Comparison of ENCODE assay signal across 9 mouse cellular contexts in genomic region chr16:50756696-50757095, GRCm38 (mm10).
DNase-seq lines count a peak whose midpoint lies in the region; ATAC-seq and TF ChIP-seq lines count a peak whose summit lies in the region.
"Had no signal": no experiment of that assay in that cellular context is flagged by ENCODE, and none has a peak within 500 bp of the region (broad histone marks: within the 10 kb centered on the region; RNA-seq: fewer than 3 reads in every experiment).

No protein-coding gene starts in this region.

- DNase-seq in hindbrain, postnatal 0 days (ENCODE audit: low spot score) = peak; percentile 20
- DNase-seq in brain, embryonic 14.5 days (ENCODE audit: low read depth) = peak; percentile 43
- DNase-seq in kidney, postnatal 0 days (ENCODE audit: low spot score) = peak; percentile 83
- DNase-seq in retina, embryonic 14.5 days (ENCODE audit: low spot score) = peak; percentile 70
- DNase-seq in frontal cortex, postnatal 36 days (ENCODE audit: low spot score in 2 of 2) = no peak

- no peak overlapping the region for H3K9ac ChIP-seq in hindbrain, postnatal 0 days (replicated peaks; ENCODE audit: low read length)
- H3K9ac ChIP-seq in hindbrain, embryonic 16.5 days (ENCODE audit: low read depth, low read length) = no peak overlapping the region
- H3K9ac ChIP-seq in ES-Bruce4 (ENCODE audit: low read depth, poor library complexity, severe bottlenecking) = no peak overlapping the region
- H3K9ac ChIP-seq in kidney, postnatal 0 days (ENCODE audit: low read depth, low read length) = no peak overlapping the region

- no peak overlapping the region for H3K27ac ChIP-seq in hindbrain, postnatal 0 days
- no peak overlapping the region for H3K27ac ChIP-seq in hindbrain, embryonic 16.5 days (ENCODE audit: low read depth, low read length)
- H3K27ac ChIP-seq in ES-Bruce4 (ENCODE audit: insufficient read depth, low read length) = no peak overlapping the region
- H3K27ac ChIP-seq in kidney, postnatal 0 days = no peak overlapping the region

- no peak for TF ChIP-seq EP300 in ES-Bruce4 (IDR thresholded peaks at IDR 0.05; ENCODE audit: insufficient read depth, low read depth, low read length)

- peak; percentile 58 for TF ChIP-seq CTCF in hindbrain, postnatal 0 days (IDR thresholded peaks at IDR 0.05; ENCODE audit: low read depth)
- peak; percentile 77 for TF ChIP-seq CTCF in ES-Bruce4 (IDR thresholded peaks at IDR 0.05; ENCODE audit: low read depth, low read length)
- peak; percentile 52; the same call in 1 of the 2 replicates for TF ChIP-seq CTCF in brain, embryonic 14.5 days (IDR thresholded peaks at IDR 0.05; ENCODE audit: borderline replicate concordance, extremely low read depth, insufficient read depth, insufficient read length)
- TF ChIP-seq CTCF in kidney, postnatal 0 days (IDR thresholded peaks at IDR 0.05; ENCODE audit: low read depth) = peak; percentile 72

- H3K4me1 ChIP-seq in hindbrain, postnatal 0 days (ENCODE audit: insufficient read depth, low read length) = no peaks in the 10 kb centered on the region
- H3K4me1 ChIP-seq in hindbrain, embryonic 16.5 days (ENCODE audit: control insufficient read depth, insufficient read depth, low read depth, low read length) = no peaks in the 10 kb centered on the region
- no peaks in the 10 kb centered on the region for H3K4me1 ChIP-seq in ES-Bruce4 (ENCODE audit: control insufficient read depth, insufficient read depth, low read length)
- H3K4me1 ChIP-seq in kidney, postnatal 0 days (replicated peaks; ENCODE audit: insufficient read depth, low read length) = 0 out of 2 replicates have a peak, but pooled peaks cover 6% of the 10 kb centered on the region

- H3K4me3 ChIP-seq in hindbrain, postnatal 0 days (ENCODE audit: low read length) = no peak overlapping the region
- no peak overlapping the region for H3K4me3 ChIP-seq in hindbrain, embryonic 16.5 days (ENCODE audit: low read length)
- no peak overlapping the region for H3K4me3 ChIP-seq in ES-Bruce4 (ENCODE audit: low read depth, low read length)
- no peak overlapping the region for H3K4me3 ChIP-seq in kidney, postnatal 0 days (replicated peaks; ENCODE audit: low read depth, low read length)
- H3K4me3 ChIP-seq: erythroblast, embryonic 14.5 days had no signal

- H3K9me3 ChIP-seq in hindbrain, postnatal 0 days (ENCODE audit: low read length) = no peaks in the 10 kb centered on the region
- no peaks in the 10 kb centered on the region for H3K9me3 ChIP-seq in hindbrain, embryonic 16.5 days (ENCODE audit: control insufficient read depth, low read length)
- H3K9me3 ChIP-seq in ES-Bruce4 (replicated peaks; ENCODE audit: control insufficient read depth, insufficient read depth, low read length, poor library complexity, severe bottlenecking) = no peaks in the 10 kb centered on the region
- no peaks in the 10 kb centered on the region for H3K9me3 ChIP-seq in kidney, postnatal 0 days (replicated peaks; ENCODE audit: low read length)

- H3K36me3 ChIP-seq in hindbrain, postnatal 0 days (ENCODE audit: insufficient read depth, low read length) = no peaks in the 10 kb centered on the region
- H3K36me3 ChIP-seq in hindbrain, embryonic 16.5 days (ENCODE audit: control insufficient read depth, insufficient read depth, low read length) = no peaks in the 10 kb centered on the region
- H3K36me3 ChIP-seq in ES-Bruce4 (ENCODE audit: control insufficient read depth, insufficient read depth, low read length, poor library complexity, severe bottlenecking) = no peaks in the 10 kb centered on the region
- H3K36me3 ChIP-seq in kidney, postnatal 0 days (ENCODE audit: insufficient read depth, low read length) = no peaks in the 10 kb centered on the region

- no peak for ATAC-seq in hindbrain, postnatal 0 days
- no peak for ATAC-seq in hindbrain, embryonic 16.5 days
- no peak for ATAC-seq in kidney, postnatal 0 days (replicated peaks; ENCODE audit: low FRiP score, low read depth)
- no peak for ATAC-seq in erythroid progenitor cell, adult 5-6 weeks (replicated peaks; ENCODE audit: low FRiP score, poor library complexity, severe bottlenecking)

- H3K4me2 ChIP-seq in hindbrain, postnatal 0 days (ENCODE audit: low read depth, low read length) = no peak overlapping the region
- no peak overlapping the region for H3K4me2 ChIP-seq in hindbrain, embryonic 16.5 days (ENCODE audit: low read length)
- no peak overlapping the region for H3K4me2 ChIP-seq in kidney, postnatal 0 days (ENCODE audit: low read length)

- no peaks in the 10 kb centered on the region for H3K27me3 ChIP-seq in hindbrain, postnatal 0 days (ENCODE audit: insufficient read depth, low read length)
- no peaks in the 10 kb centered on the region for H3K27me3 ChIP-seq in hindbrain, embryonic 16.5 days (replicated peaks; ENCODE audit: control insufficient read depth, insufficient read depth, low read length)
- no peaks in the 10 kb centered on the region for H3K27me3 ChIP-seq in ES-Bruce4 (ENCODE audit: control insufficient read depth, insufficient read depth, low read length, poor library complexity, severe bottlenecking)
- H3K27me3 ChIP-seq in kidney, postnatal 0 days (ENCODE audit: insufficient read depth, low read length) = no peaks in the 10 kb centered on the region

- 56% methylated on average over 4 of the region's 4 CpGs for WGBS in hindbrain, postnatal 0 days
- WGBS in hindbrain, embryonic 16.5 days = 51% methylated on average over 4 of the region's 4 CpGs
- 54% methylated on average over 4 of the region's 4 CpGs for WGBS in kidney, postnatal 0 days

- TF ChIP-seq POLR2A in ES-Bruce4 (IDR thresholded peaks at IDR 0.05; ENCODE audit: insufficient read depth, low read length) = no peak
- TF ChIP-seq POLR2A in brain, embryonic 14.5 days (IDR thresholded peaks at IDR 0.05; ENCODE audit: borderline replicate concordance, extremely low read depth, insufficient read depth, insufficient read length, poor library complexity, severe bottlenecking) = no peak

Comparison
In these comparisons a context has a peak if more than half of its experiments do, and no peak if none do; other contexts are left out.
1. DNase-seq: peak in hindbrain, postnatal 0 days (single experiment), brain, embryonic 14.5 days (single experiment), kidney, postnatal 0 days (single experiment) and retina, embryonic 14.5 days (single experiment); none in frontal cortex, postnatal 36 days (0 of 2).
2. Peak in every context shown above with its lines, with median percentiles within 50 percentile points of each other: CTCF ChIP-seq.